Mouse (Mus musculus) cerebellum, adult 2 months (tissue): Measurements from ENCODE around the gene Tfap2e.

ENCODE experiments used
- CTCF ChIP-seq: fragments of 200-500 bp; IDR thresholded peaks from 2 replicates; pipeline ENCODE4 v1.5.1; 2011; ENCODE audit warnings: low read depth, mild to moderate bottlenecking, control low read depth, low read length, moderate library complexity, borderline replicate concordance; ENCODE audit not compliant: insufficient read depth
- POLR2A ChIP-seq: fragments of 200-500 bp; IDR thresholded peaks from 2 replicates; pipeline ENCODE4 v1.6.1; 2011; ENCODE audit warnings: low read length, control low read depth, borderline replicate concordance; ENCODE audit not compliant: insufficient read depth

GRCm38 (mm10) chr4:126744831-126745230 is 8.8 kb upstream of the Tfap2e start:
- TF ChIP-seq CTCF (no peak), POLR2A (no peak)
